Mouse (Mus musculus): Measurements from ENCODE around the gene Sgcb.
"Not testable (repeated sequence)": the region's sequence is repeated elsewhere in the genome, so short reads cannot be mapped to it uniquely, and the experiment has no call there.

Sgcb gene

DNA sequence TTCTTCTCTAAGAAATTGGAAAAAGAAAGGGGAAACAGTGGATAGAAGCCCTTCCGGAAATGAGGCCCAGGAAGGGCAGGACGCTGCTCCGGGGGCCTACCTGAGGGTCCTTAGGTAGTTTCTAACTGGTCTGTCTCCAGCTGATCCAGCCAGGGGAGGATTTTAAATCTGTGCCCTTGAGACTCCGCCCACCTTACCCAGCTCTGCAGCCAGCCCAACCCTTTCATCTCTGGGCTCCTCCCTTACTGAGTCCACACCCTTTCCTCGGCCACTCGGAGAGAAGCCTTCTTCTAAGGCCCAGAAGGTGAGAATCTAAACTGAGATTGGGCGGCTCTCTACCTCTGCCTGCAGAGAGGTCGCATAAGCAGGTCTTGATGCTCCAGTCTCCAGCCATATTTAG is 15.3 kb downstream of the Sgcb start, which contains the start of gene Lrrc66:
Gene Lrrc66 (minus strand): TSS at position 236 of the 400 bp plus-strand sequence.
- no peak for DNase-seq

DNA sequence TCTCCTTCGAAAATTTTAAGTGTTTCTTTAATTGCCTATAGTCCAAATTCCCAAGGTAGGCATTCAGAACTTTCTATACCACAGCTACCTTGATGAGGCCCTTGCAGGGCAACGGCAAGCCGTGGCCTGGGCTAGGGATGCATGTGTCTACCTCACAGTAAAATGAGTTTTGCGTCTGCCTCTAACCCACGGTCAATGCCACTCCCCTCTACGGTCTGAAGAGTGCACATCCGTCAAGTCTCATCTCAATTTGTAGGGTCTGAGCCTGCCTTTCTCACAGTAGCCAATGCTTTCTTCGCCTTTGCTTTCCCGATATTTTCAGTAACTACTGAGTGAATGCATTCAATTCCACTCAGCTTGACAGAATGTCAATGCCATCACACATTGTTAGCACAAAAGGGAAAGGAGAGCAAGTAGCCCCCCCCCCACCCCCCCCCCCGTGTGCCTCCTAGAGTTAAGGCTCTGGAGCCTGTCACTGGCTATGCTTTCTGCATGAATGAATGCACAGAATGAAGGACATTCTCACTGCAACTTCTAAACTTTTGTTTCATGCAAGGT is 16.5 kb downstream of the Sgcb start:
- DNase-seq: no peak

DNA sequence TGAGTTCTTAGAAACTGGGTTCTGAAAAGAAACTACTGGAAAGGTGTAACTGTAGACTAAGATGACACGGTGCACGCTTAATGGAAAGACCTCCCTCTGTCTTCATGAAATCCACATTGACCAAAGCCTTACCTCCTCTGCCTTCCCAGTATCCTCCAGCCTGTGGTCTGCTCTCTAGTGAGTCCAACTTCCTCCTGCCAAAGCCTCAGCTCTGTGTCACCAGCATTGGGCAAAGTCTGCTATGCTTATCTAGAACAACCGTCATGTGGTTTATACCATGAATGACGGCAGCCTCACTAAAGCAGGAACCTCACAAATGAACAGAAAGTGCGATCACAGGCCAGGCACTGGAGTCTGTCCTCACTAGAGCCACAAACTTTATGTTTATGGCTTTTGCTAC is 17.4 kb downstream of the Sgcb start:
- DNase-seq: no peak

DNA sequence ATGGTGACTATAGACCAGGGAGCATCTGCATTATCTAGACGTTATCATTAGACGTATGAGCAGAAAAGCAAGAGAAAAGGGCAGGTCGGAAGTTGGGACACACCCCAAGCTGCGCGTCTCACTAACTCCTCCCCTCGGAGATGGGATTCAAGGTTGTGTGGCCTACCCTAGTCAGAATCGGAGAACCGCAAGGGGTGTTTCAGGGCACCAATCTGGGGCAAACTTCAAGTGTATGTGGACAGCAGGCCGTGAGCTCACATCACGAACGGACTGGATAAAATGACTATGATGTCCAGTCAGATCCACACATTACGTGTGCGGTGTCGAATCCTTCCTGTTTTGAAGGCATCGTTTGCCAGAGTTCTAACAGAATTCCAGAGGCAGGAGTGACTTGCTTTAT is 19.6 kb downstream of the Sgcb start:
- no peak for DNase-seq

DNA sequence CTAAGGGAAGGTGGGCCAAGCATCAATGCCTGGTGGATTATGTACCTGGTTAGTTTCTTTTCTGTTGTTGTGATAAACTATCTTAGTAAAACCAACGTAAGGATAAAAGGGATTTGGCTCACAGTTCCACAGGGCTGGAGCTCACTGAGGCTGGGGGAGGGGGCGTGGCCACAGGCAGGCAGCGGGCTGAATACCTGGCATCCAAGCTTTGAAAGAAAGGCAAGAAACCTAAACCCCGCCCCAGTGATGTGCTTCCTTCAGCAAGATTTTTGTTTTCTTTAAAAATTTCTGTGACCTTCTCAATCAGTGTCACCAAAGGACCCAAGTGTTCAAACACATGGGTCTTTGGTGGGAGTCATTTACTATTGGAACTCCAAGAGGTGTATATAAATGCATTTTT is 20.0 kb downstream of the Sgcb start:
- DNase-seq: no peak

DNA sequence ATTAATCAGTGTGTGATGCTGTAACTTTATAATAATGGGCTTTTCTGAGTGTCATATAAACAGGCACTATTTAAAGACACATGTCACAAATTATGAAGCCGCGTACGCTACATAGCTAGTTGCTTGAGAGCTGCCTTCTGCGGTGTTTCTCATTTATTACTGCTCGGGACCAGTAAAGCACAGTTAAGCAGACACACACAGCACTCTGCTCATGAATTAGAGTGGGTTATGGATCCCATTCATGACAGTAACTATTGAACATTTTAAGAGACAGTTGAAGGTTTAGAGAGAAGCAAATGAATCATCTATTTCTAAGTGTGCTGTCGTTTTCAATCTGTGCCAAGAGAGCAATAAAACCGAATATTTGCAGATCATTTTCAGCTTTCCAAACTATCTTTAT is 20.7 kb downstream of the Sgcb start:
- DNase-seq: no peak

DNA sequence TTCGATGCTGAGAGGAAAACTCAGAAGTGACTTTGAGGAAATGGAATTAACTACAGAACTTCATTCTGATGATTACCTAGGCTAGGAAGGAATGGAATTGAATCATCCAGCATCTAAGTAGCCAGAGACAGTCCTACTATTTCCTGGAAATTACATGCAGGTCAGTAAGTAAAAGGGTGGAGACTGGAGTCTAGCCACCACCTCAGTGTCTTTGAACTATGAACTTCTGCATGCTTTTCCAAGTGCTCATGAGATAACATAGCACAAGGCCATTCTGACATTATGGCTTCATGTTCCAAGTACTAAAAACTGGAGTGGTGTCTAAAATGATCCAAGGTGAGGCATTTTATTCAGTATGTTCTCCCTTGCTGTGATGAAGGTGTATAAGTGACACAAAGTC is 22.1 kb downstream of the Sgcb start:
- no peak for DNase-seq

DNA sequence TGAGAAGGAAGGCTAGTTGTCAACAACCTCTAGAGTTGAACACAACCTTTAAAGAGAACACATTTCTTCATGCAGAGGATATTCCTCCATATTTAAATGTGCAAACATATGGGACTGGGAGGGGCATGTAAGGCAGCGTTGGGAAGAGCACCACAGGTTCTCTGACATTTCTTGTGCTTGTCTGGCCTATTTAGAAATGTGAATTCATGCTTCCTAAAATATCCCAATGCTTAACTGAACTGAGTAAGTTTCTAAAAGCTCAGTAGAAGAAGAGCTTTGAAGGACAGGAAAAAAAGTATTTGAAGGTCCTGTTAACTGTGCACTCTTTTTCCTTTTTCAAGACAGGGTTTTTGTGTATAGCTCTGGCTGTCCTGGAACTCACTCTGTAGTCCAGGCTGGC is 28.6 kb downstream of the Sgcb start:
- DNase-seq: no peak

DNA sequence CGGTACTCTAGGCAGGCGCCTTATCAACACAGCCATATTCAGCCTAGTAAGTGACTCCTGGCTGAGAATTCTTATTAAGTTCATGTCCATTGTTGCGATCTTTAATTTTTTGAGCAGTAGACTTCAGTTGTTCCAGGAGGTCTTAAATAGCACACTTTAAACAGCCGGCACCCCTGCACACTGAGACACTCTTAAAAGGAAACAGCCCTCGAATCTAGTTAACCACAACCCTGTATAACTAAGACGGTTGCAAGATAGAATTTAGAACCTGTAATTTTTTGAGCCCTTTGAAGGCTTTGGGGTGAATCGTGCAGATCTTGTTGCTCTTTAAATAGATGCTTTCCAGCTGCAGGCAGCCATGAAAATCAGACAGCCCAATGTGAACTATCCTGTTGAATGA is 32.4 kb downstream of the Sgcb start:
- no peak for DNase-seq

DNA sequence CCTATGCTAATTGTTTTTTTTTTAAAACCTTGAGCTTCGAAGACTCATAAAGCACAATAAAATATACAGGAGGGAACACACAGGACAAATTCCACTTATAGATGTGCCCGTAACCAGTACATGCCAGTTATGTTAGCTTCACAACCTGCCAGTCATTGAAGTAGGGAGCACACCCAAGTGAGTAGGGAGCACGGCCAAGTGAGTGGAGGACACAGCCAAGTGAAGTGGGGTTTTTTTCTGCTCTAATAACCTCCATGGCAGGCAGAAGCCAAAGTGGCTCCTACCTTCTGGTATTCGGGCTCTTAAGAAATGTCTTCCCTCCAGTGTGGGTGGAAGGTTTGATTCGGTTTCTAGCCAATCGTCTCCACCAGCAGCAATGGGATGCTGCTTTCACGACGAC is 34.3 kb downstream of the Sgcb start:
- peak in 1 of 2 experiments; percentile 26 for DNase-seq

DNA sequence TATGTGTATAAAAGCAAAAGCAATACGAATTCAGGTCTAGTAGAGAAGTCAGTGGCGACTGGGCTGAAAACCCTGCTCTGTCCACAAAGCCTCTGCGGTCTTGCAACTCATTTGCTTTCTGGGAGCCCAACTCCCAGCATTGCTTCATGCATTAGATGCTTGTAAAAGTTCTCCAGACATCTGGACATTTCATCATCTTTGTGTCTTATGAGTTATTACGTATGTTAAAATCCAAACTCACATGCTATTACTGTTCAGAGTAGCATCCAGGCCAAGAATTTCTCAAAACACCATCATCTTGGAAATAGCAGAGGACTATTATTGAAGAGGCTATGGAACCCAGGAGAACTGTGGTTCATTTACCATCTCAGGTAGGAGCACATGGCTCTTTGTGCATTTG is 36.5 kb downstream of the Sgcb start:
- no peak for DNase-seq

DNA sequence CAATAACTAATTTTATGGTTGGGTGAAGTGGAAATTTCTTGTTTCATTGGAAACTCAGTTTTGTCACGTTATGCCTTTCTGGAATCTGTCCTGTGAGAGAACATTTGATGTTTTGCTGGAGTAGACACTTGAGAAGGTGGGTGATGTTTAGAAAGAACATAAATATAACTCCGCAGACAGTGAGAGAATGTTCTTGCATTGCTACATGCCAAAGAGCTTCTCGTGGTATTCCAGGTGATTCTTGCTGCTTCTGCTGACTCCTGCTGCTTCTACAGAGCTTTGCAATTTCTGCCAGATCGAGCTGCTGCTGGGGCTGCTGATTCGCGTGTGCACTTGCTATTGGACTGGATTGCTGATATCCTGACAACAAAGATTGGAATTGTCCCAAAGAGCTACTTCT is 42.6 kb downstream of the Sgcb start:
- DNase-seq: no peak

DNA sequence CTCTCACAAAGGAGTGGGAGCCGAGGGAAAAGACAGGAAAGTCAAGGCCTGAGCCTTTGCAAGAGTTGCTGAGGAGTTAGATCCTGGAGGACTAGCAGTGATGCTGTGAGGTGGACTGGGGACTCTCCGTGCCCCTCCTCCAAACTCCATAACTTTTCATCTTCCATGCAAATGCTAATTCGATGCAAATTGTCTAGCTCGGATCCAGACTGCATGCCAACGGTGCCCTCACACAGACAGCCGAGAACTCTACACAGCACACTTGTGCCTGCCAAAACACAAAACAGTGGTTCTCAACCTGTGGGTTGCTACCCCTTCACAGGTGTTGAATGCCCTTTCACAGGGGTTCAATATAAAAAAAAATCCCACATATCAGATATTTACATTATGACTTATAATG is 43.0 kb downstream of the Sgcb start:
- DNase-seq: no peak

DNA sequence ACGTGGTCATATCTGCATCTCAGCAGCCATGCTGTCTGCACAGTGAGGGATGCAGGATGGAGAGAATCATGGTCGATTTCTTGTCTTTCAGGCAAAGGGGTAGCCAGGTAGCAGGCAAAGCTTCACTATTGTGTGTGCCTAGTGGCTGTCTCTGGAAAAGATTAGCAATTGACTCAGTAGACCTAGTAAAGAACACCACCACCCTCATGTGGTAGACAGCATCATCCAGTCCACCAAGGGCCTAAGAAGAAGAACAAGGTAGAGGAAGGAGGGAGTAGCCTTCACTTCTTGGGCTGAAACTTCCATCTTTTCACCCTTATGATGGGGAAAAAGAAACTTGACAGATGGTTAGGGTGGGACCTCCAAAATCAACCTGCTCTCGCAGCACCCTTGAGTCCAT is 44.7 kb downstream of the Sgcb start:
- DNase-seq: no peak

DNA sequence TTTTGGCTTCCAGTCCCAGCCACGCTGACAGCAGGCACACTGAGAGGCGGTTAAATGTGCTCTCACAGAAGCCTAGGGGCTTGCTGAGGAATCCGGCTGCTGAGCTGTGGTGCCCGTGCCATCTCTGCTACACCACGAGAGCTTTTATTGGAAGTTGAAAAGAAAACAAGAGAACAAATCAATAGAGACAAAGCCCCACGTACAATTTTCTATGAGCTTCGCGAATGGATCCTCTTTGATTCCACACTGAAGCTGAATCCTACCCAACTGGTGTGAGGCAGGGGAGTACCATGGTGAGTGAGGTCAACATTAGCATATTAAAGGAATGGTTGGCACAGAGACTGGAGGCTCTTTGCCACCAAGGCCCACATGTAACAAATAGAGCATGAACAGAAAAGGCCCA is 46.2 kb downstream of the Sgcb start:
- peak in 1 of 2 experiments; percentile 10 for DNase-seq

DNA sequence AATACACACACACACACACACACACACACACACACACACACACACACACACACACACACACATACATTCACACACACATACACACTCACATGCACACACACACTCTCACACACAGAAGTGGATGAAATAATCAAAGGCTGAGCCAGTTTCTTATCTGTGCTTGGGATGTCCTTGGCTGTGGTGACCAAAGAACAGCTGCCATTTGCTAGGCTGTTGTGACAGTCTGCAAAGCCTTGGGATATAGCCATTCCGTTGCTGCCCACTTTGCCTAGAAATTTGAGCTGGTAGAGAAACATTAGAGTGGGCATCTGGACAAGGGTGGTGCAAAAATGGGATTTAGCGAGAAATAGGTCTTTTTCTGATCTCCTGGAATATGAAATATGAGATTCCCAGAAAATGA is 47.6 kb downstream of the Sgcb start:
- no peak for DNase-seq

DNA sequence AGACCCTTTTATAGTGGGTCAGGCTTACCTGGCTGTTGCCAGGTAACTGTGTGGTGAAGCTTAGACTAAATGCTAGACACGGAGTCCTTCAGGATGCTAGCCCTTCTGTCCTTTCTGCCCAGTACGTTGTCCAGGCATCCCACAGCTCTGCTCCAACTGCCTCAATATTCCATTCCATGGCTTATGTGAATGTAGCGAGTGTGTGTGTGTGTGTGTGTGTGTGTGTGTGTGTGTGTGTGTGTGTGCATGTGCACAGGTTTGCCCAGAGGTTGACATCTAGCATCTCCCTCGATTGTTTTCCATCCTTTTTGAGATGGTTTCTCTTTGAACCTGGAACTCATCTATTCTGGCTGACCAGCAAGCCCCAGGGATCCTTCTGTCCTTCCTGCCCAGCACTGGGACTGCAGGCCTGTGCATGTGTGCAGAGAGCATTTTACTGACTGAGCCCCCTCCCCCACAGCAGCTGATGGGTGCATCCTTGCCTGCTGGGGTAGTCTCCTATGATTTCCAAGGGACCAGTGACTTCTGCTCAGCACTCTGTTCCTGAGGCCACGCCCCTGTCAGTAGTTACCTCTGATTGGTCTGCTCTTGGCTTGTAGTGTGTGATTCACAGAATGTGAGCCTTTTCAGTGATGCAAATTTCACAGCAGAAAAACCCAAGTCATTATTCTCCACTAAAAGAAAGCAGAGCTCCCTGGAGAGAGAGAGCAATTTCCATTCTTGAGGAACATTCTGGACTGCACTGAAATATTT is 48.5 kb downstream of the Sgcb start:
- no peak for DNase-seq

DNA sequence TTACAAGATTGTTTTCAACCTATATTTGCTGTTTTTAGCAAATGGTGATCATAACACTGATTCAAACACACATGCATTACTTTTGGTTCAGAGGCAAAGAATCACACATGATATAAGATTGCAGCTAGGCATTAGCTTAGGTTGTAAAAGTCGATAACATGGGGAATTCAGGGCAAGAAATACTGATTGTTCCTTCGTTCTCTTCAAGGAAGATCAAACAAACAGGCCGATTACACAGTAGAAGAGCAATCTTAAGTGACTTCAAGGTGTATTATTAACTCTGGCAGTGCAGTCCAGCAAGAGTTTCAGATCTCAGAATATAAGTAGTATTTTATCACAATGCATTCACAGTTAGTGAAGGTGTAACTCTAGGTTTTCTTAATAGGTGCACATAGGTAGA is 60.5 kb downstream of the Sgcb start:
- DNase-seq: no peak

DNA sequence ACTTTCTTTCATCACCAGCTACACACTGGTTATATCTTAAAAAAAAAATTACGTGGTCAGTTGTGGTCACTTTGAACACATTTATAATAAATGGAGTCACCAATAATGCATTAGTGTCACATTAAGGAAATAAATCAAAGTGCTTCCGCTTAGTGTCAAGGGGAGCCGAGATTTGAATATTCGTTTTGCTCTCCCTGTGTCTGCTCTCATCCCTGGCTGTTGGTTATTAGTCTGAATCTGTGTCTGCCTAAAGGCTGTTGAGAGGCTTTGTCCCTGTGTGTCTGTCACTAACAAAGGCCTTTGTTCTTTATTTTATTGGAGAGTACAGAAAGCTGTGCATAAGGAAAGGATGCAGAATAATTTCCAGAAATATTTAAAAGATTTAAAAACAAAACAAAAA is 61.0 kb downstream of the Sgcb start:
- no peak for DNase-seq

DNA sequence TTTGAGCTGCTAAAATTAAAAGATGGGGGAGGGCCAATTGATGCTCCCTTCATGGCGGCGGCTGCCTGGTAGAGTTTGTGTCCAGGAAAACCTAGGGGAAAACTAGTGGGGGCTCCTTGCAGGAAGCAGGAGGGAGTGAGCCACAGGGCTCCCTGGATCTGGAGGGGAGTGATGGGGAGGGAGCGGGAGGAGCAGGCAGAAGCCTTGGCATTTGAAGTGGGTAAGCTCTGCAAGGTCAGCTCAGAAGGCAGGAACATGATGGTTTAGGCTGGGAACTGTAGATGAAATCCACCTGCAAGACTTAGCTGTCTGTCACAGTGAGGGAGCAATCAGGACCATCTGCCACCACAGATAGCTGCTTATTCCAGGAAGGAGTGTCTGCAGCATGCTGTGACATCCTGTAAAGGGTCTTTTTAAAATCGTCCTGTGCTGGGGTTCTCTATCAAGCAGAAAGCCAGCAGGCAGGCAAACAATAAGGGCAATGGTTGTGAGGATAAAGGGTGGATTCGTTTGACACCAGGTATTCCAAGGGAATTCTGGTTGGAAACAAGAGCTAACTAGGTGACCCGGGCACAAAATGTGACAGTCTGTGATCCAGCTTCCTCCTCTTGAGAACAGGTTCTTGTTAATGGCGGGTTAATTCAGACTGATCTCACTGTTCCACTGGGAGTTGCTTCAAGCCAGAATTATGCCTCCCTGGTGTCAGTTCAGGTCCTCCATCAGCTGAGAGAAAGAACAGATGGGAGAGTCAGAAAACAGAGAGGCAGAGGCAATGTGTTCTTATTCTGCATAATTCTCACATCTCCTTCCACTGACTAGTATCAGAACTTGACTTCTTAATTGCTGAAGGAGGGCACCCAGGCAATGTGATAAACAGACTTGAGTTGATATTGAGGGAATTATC is 62.1 kb downstream of the Sgcb start:
- DNase-seq: peak; percentile 58 to 63

DNA sequence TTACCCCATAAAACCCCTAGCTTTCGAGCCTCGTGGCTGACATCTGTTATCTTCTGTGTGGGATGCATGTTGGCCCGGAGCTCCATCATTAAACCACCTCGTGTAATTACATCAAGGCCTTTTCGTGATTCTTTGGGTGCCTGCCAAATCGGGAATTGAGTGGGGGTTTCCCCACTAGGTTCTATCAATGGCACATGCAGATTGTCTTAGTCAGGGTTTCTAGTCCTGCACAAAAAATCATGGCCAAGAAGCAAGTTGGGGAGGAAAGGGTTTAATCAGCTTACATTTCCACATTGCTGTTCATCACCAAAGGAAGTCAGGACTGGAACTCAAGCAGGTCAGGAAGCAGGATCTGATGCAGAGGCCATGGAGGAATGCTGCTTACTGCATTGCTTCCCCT is 63.6 kb downstream of the Sgcb start:
- not testable (repeated sequence) for DNase-seq
